Mouse (Mus musculus) cerebellum, adult 2 months (tissue): ENCODE measurements around the gene Tacr1. TPM values are rescaled to one million over a fixed set of nuclear protein-coding genes. Genes with fewer than 3 reads are reported as not detected.
"Not testable (repeated sequence)": the region's sequence is repeated elsewhere in the genome, so short reads cannot be mapped to it uniquely, and the experiment has no call there.

Experiments used
- DNase-seq, 2 experiments: peaks; one replicate each; pipeline ENCODE4 v3.0.0; 2021
- H3K27ac ChIP-seq: fragments of 200-500 bp; 2 replicates; pipeline ENCODE4 v1.5.1; 2012; ENCODE audit warnings: low read length, control low read depth, inconsistent platforms; ENCODE audit not compliant: insufficient read depth
- H3K27me3 ChIP-seq: fragments of 200-500 bp; 2 replicates; pipeline ENCODE4 v1.6.1; 2012; ENCODE audit warnings: inconsistent platforms, mild to moderate bottlenecking, low read length, moderate library complexity; ENCODE audit not compliant: control insufficient read depth, insufficient read depth
- H3K4me1 ChIP-seq: fragments of 200-500 bp; 2 replicates; pipeline ENCODE4 v1.6.1; 2011; ENCODE audit warnings: low read length; ENCODE audit not compliant: control insufficient read depth, insufficient read depth
- H3K4me3 ChIP-seq: fragments of 200-500 bp; replicated peaks from 2 replicates; pipeline ENCODE3; 2011; ENCODE audit warnings: mild to moderate bottlenecking, low read depth, low read length, control low read depth; ENCODE audit not compliant: insufficient read depth
- CTCF ChIP-seq: fragments of 200-500 bp; IDR thresholded peaks from 2 replicates; pipeline ENCODE4 v1.5.1; 2011; ENCODE audit warnings: low read depth, mild to moderate bottlenecking, control low read depth, low read length, moderate library complexity, borderline replicate concordance; ENCODE audit not compliant: insufficient read depth
- POLR2A ChIP-seq: fragments of 200-500 bp; IDR thresholded peaks from 2 replicates; pipeline ENCODE4 v1.6.1; 2011; ENCODE audit warnings: low read length, control low read depth, borderline replicate concordance; ENCODE audit not compliant: insufficient read depth
- whole genome bisulfite sequencing: fragments of 180-500 bp; shearing (Covaris S2); methylation state at CpG from one replicate; pipeline ENCODE4 v1.1.7; 2018; 5-methylcytosine and 5-hydroxymethylcytosine counted together
- polyA plus RNA-seq: library from polyadenylated mRNA; depleted of rRNA; stranded (reverse); fragments of >200 nt; gene quantifications from 2 replicates; pipeline ENCODE4 v1.2.3, GENCODE M21; 2012

The Tacr1 gene
- polyA plus RNA-seq, 1 experiment, result 1.4 TPM

DNA sequence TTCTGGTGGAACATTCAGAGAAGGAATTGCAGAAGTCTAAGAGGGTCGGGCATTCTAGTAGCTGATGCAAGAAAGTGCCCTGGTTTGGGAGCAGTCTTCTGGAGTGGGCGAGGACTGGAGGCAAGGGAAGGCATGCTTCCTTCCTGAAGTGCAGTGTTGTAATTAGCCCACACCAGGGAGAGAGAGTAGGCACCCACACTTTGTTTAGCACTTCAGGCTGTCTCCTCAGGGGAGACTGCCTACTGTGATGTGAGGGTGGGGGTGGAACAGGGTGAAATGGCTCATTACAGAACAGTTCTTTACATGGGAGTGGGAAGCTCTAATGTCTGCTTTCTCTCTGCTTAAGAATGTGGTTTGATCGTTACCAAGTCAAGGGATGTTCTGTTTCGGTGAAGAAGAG is 35.0 kb downstream of the Tacr1 start:
- Histone ChIP-seq H3K4me1 (no peaks in the 10 kb centered on the region), H3K27me3 (no peaks in the 10 kb centered on the region), H3K27ac (no peak overlapping the region), H3K4me3 (no peak overlapping the region)
- TF ChIP-seq CTCF, result no peak
- no peak for TF ChIP-seq POLR2A
- no peak for DNase-seq
- WGBS, result 84% methylated on average over 4 of the region's 4 CpGs

DNA sequence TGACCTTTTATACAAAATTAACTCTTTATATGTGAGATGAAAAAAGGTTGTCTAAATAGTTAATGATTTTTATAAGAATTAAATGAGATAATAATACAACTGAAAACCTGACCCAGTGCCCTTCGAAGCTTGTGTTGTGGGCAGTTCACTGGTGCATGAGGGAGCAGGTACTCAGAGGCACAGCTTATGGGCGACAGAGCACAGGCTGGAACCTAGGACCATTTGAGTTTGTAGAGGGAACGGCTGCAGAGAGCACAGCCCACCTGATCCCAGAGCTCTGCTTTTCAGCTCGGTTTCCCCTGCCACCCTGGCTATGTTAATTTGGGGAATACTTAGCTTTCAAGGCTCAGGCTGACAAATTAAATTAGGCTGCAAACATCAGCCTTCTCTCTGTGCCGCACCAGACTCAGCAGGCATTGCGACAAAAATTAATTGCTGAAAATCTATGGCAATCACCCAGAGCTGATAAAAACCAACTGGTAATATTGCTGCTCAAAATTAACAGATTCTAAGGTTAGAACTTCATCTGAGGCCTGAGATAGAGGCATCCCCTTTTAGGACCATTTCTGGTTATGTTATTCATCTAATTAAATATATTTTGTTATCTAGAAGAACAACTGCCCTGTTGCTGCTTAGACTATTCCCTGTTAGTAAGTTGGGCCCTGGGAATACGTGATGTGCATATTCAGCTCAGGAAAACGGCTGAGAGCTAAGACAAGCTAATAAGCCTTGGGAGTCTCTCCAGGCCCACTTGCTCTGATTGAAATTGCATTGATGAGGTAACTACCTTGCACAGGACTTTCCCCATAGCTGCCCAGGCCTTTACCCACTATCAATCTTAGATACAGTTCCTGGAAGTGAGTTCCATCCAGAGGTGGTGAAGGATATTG is 50.3 kb downstream of the Tacr1 start:
- not testable (repeated sequence) for H3K27me3 ChIP-seq, H3K27ac ChIP-seq, H3K4me1 ChIP-seq, DNase-seq, H3K4me3 ChIP-seq
- 45% methylated on average over 8 of the region's 8 CpGs for WGBS

- TF ChIP-seq CTCF (no peak), POLR2A (no peak)
- no peak overlapping the region for H3K4me3 ChIP-seq
- peaks cover 3% of the 10 kb centered on the region; the same call in 1 of the 2 replicates for H3K4me1 ChIP-seq
- no peaks in the 10 kb centered on the region for H3K27me3 ChIP-seq
- DNase-seq, result no peak
- no peak overlapping the region for H3K27ac ChIP-seq
- WGBS, result 28% methylated on average over 3 of the region's 3 CpGs
Observed at GRCm38 (mm10) chr6:82455245-82455644, 53.1 kb downstream of the Tacr1 start.

DNA sequence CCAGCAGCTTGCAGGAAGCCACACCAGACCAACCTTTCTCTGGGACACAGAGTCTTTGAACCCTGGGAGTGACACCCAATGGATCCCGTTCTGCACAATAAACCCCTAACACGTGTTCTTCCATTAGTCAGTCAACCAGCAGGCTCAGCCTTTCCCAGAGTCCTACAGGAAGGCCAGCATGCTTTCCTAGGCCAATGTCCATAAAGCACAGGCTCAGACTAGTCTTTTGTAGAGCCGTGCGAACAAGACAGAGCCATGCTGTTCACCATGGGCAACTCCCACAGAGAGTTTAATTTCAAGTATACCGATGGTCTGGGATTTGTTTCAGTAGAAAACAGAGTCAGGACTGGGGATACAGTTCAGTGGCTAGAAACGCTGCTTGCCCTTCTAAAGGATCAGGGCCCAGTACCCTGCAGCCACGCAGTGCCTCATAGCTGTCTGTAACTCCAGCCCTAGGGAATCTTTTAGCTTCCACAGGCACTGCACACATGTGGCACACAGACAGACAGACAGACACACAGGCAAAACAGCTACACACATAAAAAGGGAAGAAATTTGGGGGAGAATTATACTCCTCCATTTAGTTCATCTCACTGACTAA is 55.1 kb downstream of the Tacr1 start:
- 71% methylated on average over 7 of the region's 7 CpGs for WGBS
- no peak for DNase-seq
- Histone ChIP-seq H3K4me1 (peaks cover 3% of the 10 kb centered on the region; the same call in 1 of the 2 replicates), H3K4me3 (no peak overlapping the region), H3K27me3 (no peaks in the 10 kb centered on the region), H3K27ac (no peak overlapping the region)
- TF ChIP-seq POLR2A (no peak), CTCF (no peak)

DNA sequence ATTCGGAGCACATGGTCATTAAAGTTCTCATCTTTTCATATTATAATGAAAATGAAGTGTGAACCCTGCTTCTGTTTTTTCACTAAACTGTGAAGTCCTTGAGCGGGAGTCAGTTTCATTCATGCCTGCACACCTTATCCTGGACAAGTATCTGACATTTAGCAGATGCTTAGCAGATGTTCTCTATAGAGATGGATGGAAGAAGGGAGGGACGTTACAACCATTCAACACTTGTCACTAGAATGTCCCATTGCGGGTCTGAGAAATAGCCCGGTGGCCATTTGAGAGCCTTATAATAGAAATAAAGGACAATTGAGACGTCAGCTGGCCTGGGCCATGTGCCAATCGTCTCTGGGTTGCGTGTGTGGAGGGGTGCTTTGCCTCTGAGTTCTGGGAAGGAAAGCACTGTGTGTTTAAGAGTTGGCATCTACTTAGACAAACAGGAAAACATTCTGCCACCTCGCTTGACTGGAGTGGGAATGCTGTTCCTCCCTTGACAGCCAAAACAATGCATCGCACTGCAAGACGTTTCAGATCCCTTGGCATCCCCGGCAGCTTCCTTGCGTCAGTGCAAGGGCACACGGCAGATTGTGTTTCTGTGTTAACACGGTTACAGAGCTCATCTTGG is 56.7 kb downstream of the Tacr1 start:
- no peak overlapping the region for H3K4me3 ChIP-seq
- no peak overlapping the region for H3K27ac ChIP-seq
- DNase-seq, result no peak
- H3K4me1 ChIP-seq, result peaks cover 3% of the 10 kb centered on the region; the same call in 1 of the 2 replicates
- WGBS, result 9% methylated on average over 15 of the region's 15 CpGs
- TF ChIP-seq POLR2A (no peak), CTCF (no peak)
- H3K27me3 ChIP-seq, result no peaks in the 10 kb centered on the region

DNA sequence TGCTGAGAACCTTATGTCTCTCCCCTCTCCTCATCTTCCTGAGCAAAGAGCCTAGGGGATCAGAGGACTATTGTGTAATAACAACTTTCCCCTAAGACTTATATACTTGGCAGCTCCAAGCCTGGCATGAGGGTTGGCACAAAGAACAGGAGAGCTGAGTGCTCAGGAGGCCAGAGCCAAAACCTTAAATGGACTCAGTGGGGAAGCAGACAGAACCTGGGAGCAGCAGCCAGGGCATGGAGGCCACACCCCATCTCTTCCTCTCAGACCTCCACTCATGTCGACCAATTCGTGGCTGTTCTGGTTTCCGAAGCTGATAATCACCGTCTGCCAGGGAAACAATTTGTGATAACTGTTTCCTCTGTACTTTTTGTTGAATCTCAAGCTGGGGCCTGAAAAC is 61.0 kb downstream of the Tacr1 start:
- DNase-seq, result no peak
- no peak overlapping the region for H3K27ac ChIP-seq
- H3K27me3 ChIP-seq, result no peaks in the 10 kb centered on the region
- TF ChIP-seq CTCF (no peak), POLR2A (no peak)
- WGBS, result 11% methylated on average over 4 of the region's 4 CpGs
- peaks cover 3% of the 10 kb centered on the region; the same call in 1 of the 2 replicates for H3K4me1 ChIP-seq
- H3K4me3 ChIP-seq, result no peak overlapping the region

DNA sequence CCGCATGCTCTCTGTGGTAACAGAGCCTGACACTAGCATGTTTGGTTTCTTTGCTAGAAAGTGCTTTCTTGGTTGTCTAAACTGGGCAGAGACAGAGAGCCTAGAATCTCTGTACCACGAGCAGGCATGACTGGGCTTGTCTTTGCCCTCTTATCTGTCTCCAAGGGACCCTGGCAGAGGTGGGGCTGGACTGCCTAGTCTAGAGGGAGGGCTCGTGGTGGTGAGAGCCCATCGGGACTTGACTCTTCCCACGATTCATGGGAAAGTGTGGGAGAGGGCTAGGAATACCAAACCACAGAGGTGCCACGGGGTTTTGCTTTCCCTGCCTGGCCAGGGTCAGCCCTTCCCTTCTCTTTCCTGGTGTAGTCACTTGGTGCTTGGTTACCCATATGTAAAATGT is 72.3 kb downstream of the Tacr1 start:
- no peaks in the 10 kb centered on the region for H3K4me1 ChIP-seq
- H3K4me3 ChIP-seq, result no peak overlapping the region
- no peak for TF ChIP-seq POLR2A
- TF ChIP-seq CTCF, result no peak
- 71% methylated on average over 6 of the region's 6 CpGs for WGBS
- H3K27me3 ChIP-seq, result no peaks in the 10 kb centered on the region
- no peak overlapping the region for H3K27ac ChIP-seq
- no peak for DNase-seq
